Mouse (Mus musculus) Patski (cell line): ENCODE data around the gene Kcnj6. TPM values are rescaled to one million over a fixed set of nuclear protein-coding genes. Genes with fewer than 3 reads are reported as not detected.
A peak's percentile ranks its signal among the peaks of the same experiment; 100 is the strongest.

Experiments used
- ATAC-seq: fragments of 100-300 bp; one replicate; pipeline ENCODE4 v1.8.0; 2021
- CTCF ChIA-PET: fragments of 350-600 bp; sonication (Branson Sonifier 250); formaldehyde crosslinking; loops from one replicate; lab custom pipeline; 2022; ENCODE audit warnings: inconsistent platforms; lab: Charles Lee
- POLR2A ChIA-PET: fragments of 350-600 bp; sonication (Branson Sonifier 250); formaldehyde crosslinking; loops from one replicate; lab custom pipeline; 2022; ENCODE audit warnings: antibody characterized with exemption, inconsistent platforms; lab: Charles Lee
- DNase-seq: peaks from one replicate; pipeline ENCODE4 v3.0.0-alpha.2; 2011; ENCODE audit warnings: low read depth, low spot score
- H3K27me3 ChIP-seq: fragments of 371-371 bp; one replicate; pipeline ENCODE4 v1.5.1; 2021
- CTCF ChIP-seq: fragments of 100-300 bp; IDR thresholded peaks from one replicate; pipeline ENCODE4 v1.5.1; 2021
- in situ Hi-C: fragments of 300-500 bp; cut with MboI; formaldehyde crosslinking; loops from 3 replicates; pipeline ENCODE4 v1.11.1; 2018; ENCODE audit warnings: low pct_unique_long_range_greater_than_20kb, mixed read lengths
- polyA plus RNA-seq: library from polyadenylated mRNA; unstranded; gene quantifications from one replicate; pipeline ENCODE4 v1.2.3, GENCODE M21; 2021

Kcnj6 gene
- polyA plus RNA-seq, 1 experiment from 2014 or later: not detected

DNA sequence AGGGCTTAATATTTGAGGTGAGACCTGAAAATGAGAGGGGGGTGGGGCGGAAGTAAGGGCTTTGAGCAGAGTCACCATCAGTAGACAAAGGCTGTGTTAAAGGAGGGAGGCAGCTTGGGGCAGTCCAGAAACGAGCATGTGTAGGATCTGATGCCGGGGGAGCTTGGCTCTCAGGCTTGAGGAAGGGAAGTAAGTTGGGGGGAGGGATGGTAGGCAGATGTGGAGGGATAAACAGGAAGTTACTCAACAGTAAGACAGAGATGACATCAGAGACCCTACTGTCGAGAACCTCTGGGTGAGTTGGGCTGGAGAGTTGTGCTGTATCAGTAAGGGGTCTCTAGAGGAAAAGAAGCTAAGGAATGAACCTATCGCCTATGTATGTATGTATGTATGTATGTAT, 223.6 kb downstream of the Kcnj6 start:
- in situ Hi-C loops: no loop called here
- DNase-seq: no peak
- ATAC-seq: no peak
- no peak for TF ChIP-seq CTCF
- peaks cover 14% of the 10 kb centered on the region for H3K27me3 ChIP-seq
- ChIA-PET CTCF (no interaction called here), POLR2A (no interaction called here)

DNA sequence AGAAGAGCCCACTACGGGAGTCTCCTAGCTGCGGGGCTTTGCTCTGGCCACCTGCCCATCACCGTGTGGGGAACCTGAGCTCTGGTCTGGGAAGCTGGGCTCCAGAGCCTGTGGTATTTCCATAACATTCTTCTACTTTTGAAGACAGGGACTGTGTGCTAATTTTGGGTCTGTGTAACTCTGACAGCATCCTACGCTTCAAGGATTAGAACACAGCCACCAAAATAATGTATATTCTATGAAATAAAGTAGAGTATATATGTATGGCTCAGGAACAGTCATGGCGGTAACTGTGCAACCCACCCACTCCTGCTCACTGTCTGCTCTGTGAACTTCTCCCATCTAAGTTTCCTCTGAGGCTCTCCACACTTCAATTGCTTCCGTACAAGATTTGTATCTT, 229.9 kb downstream of the Kcnj6 start:
- in situ Hi-C loops: no loop called here
- POLR2A ChIA-PET: no interaction called here
- H3K27me3 ChIP-seq: peaks cover 20% of the 10 kb centered on the region
- CTCF ChIA-PET: no interaction called here
- TF ChIP-seq CTCF: no peak
- ATAC-seq (no peak), DNase-seq (no peak)

DNA sequence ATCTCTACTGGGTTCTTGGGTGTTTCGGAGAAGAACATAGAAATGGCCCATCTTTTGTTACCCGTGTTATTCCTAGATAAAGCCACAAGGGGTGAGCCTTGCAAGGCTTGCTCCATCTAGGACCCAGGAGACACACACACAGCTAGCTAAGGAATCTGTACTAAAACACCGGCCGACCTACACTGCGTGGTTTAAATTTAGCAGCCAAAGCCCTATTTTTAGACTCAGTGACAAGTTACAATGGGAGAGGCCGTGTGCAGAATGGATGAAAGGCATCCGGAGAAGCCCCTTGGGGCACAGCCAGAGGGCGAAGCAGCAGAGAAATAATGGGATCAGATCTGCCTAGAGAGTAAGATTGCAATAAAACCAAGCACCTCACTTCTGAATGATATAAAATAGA, 232.4 kb downstream of the Kcnj6 start:
- no peak for ATAC-seq
- TF ChIP-seq CTCF: no peak
- CTCF ChIA-PET: no interaction called here
- POLR2A ChIA-PET: no interaction called here
- in situ Hi-C loops: no loop called here
- peaks cover 23% of the 10 kb centered on the region for H3K27me3 ChIP-seq
- no peak for DNase-seq

DNA sequence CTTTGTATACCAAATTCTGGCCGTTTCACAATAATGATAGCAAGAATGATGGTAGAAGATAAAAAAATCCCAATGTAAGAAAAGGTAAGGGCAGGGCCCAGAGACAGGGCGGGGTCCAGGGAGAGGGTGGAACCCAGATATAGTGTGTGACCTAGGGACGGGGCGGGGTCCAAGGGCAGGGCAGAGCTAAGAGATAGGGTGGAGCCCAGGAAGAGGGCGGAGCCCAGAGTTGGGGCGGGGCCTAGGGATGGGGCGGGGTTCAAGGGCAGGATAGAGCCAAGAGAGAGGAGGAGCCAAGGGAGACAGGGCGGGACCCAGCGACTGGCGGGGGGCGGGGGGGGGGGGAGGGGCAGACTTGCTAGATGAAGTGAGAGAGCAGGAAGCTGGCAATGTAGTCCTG, 236.8 kb downstream of the Kcnj6 start:
- CTCF ChIA-PET: no interaction called here
- peaks cover 36% of the 10 kb centered on the region for H3K27me3 ChIP-seq

DNA sequence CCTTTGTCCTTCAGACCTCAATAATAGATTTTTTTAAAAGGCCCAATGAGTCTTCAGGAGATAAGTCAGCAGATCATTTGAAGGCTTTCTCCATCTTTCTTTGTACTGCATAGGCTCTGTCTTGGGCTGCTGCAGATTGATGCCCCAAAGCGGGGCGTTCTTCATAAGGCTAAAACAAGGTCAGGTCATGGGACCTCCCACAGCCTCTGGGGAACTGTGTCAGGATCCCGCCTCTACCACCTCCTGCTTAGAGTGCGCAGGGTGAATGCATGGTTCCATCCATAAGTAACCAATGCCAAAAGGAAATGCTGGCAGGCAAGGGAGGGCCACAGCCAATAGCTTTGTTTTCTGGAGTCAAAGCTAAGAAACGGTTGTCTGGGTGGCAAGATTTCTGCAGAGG, 237.7 kb downstream of the Kcnj6 start:
- CTCF ChIA-PET: no interaction called here
- peaks cover 36% of the 10 kb centered on the region for H3K27me3 ChIP-seq
- DNase-seq: no peak
- POLR2A ChIA-PET: no interaction called here
- in situ Hi-C loops: no loop called here
- no peak for TF ChIP-seq CTCF
- ATAC-seq: no peak

More for the DNA sequence above, 236.8 kb downstream of the Kcnj6 start:
- no peak for TF ChIP-seq CTCF
- DNase-seq (no peak), ATAC-seq (no peak)
- in situ Hi-C loops: no loop called here
- POLR2A ChIA-PET: no interaction called here

DNA sequence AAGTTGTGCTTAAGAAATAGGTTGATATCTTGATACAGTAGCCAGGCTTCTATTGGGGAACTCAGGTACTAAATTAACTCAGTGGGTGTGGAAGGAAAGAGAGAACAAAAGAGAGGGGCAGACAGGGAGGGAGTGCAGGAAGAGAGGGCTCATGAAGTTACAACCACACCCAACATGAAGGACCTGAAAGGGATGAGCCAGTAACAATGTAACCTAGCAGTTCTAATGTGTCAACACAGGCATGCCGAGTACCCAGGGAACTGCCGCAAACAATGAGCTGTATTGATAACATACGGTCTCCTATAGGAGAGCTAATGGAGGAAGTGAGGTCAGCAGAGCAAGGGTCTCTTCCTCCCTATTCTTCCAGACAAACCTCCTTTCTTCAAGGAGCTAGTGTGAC, 238.9 kb downstream of the Kcnj6 start:
- DNase-seq: no peak
- no peak for ATAC-seq
- peaks cover 32% of the 10 kb centered on the region for H3K27me3 ChIP-seq
- in situ Hi-C loops: no loop called here
- TF ChIP-seq CTCF: no peak
- ChIA-PET POLR2A (no interaction called here), CTCF (no interaction called here)

DNA sequence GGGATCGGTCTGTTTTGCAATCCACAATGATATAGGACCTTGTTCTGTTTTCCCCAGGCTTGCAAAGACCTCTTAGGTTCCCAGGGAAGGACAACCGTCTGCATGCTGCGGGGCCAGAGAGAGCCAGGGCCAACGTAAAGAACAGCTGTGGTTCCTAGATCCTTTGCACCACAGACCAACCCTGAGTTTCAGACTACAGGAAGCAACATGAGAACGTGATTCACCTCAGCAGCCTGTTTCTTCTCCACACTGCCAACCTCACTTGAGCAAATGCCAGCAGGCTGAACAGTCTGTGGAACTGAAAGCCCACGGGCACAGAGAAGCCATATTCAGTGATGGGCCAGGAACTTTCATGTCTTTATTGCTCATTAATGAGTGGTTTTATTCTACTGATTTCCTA, 241.1 kb downstream of the Kcnj6 start:
- ATAC-seq (no peak), DNase-seq (no peak)
- ChIA-PET POLR2A (no interaction called here), CTCF (no interaction called here)
- no peak for TF ChIP-seq CTCF
- in situ Hi-C loops: no loop called here
- peaks cover 20% of the 10 kb centered on the region for H3K27me3 ChIP-seq

DNA sequence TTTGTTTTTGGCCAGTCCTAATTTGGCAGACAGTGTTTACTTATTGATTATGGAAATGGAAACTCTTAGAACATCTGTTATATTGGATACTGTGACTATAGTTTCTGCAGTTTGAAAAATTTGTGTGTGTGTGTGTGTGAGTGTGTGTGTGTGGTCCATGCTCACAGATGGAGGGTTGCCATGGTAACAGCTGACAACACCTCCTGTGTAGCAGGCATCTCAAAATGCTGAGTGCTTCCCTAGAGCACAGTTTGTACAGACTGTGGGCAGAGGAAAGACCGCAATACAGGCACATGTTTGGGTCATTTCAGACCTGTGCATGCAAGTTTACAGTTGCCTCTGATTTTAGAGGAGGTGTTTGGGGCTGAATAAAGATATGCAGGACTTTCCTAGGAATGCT, 244.0 kb downstream of the Kcnj6 start:
- POLR2A ChIA-PET: no interaction called here
- DNase-seq (no peak), ATAC-seq (no peak)
- CTCF ChIA-PET: interaction anchor here (1.0 to 1.4 kb wide), 2 partner anchors 10 kb away, joined by 3 read pairs; no protein-coding TSS in a partner anchor
- in situ Hi-C loops: no loop called here
- H3K27me3 ChIP-seq: peaks cover 33% of the 10 kb centered on the region
- no peak for TF ChIP-seq CTCF

DNA sequence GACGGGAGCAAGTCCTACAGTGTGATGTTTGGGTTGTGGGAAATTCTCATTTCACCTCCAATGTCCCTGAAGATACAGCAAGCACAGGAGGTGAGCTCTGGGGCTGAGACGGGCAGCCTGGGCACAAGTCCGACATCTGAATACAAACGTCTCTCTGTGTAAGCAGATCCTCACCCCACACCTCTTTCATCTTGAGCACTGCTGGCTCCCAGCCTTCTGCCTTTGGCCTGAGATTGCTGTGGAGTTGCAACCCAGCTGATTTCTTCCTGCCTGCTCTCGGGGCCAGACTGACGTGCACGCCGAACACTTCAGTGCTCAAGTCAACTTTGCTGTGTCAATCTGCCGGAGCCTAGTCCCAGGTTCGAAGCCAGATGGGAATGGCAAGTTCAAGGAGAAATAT, 244.7 kb downstream of the Kcnj6 start:
- POLR2A ChIA-PET: no interaction called here
- ATAC-seq: no peak

DNA sequence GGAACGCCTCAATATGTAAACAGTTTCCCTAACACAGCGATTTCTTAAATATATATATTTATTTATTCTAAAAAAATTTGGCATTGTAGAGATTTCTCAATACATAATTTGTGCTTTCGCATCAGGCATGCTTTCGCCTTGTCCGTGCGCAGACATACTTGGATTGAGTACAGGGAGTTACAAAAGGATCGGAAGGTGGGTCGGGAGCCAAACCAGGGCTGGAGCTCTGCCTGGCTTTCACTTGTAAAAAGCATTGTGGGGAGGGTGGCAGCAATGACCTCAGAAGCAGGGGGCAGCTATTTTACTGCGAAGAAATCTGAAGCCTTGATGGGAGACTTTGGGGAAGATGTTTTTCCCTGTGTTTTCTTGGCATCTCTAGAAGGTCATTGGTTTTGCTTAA, 252.5 kb downstream of the Kcnj6 start:
- CTCF ChIA-PET: no interaction called here
- H3K27me3 ChIP-seq: peaks cover 15% of the 10 kb centered on the region
- ATAC-seq (no peak), DNase-seq (no peak)
- POLR2A ChIA-PET: no interaction called here
- in situ Hi-C loops: no loop called here
- no peak for TF ChIP-seq CTCF

More for the DNA sequence above, 244.7 kb downstream of the Kcnj6 start:
- TF ChIP-seq CTCF: no peak
- H3K27me3 ChIP-seq: peaks cover 32% of the 10 kb centered on the region
- CTCF ChIA-PET: interaction anchor here (1.4 kb wide), 1 partner anchor 9 kb away, joined by 3 read pairs; no protein-coding TSS in a partner anchor
- no peak for DNase-seq
- in situ Hi-C loops: no loop called here

DNA sequence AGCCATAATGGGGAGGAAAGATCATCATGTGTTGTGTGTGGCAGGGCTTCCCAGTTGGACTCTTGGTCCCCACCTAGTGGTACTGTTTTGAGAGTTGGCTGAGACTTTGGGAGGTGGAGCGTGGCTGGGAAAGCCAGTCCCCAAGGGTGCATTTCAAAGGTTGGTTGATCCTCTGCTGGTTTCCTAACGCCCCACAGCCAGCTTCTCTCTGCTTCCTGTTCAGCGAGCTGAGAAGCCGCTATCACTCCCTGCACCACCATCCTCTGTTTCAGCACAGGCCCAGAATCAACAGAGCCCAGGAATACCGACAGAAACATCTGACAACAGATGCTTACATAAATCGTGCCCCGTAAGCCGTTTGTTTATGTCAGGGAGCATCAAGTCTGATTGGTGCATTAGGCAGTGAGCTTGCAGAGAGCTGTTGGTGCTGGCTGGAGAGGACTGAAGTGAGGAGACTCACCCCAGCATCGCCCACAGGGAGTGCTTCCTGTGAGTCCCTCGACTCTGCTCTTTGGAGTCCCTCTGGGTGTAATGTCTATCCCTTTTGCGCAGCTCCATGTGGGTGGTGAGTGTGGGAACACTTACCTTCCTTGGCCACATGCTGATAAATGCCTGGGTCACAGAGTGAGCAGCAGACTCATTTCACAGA, 253.5 kb downstream of the Kcnj6 start:
- ChIA-PET CTCF (interaction anchor here (0.7 to 1.5 kb wide), 3 partner anchors 9 to 288 kb away, joined by 3 read pairs; no protein-coding TSS in a partner anchor), POLR2A (no interaction called here)
- DNase-seq (peak; percentile 39), ATAC-seq (peak; percentile 84)
- peak; percentile 73 for TF ChIP-seq CTCF
- in situ Hi-C loops: no loop called here
- H3K27me3 ChIP-seq: peaks cover 5% of the 10 kb centered on the region

DNA sequence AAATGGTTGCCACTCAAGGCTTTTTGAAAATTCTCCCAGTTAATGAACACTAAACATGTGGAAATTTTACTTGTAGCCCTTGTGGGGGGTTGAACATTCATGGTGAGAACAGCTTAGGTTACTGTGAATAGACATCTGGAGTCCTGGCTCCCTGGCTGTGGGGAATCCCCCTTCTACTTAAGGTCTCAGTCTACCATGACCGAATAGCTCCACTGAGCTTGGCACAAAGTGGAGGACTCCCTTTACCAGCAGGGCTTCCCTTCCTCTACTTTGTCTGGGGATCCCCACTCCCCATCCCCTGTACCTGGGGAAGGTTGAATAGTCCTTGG, 260.2 kb downstream of the Kcnj6 start:
- peak; percentile 61 for ATAC-seq
- ChIA-PET POLR2A (no interaction called here), CTCF (interaction anchor here (1.3 kb wide), 1 partner anchor 24 kb away, joined by 5 read pairs; no protein-coding TSS in a partner anchor)
- in situ Hi-C loops: no loop called here
- DNase-seq: peak; percentile 92
- no peaks in the 10 kb centered on the region for H3K27me3 ChIP-seq
- TF ChIP-seq CTCF: no peak
